Mouse (Mus musculus) brain, embryonic 14.5 days (tissue): ENCODE data around the gene Tmbim1.

Experiments
- CTCF ChIP-seq: fragments of 200-500 bp; IDR thresholded peaks from 2 replicates; pipeline ENCODE4 v1.5.1; 2012; ENCODE audit warnings: inconsistent platforms, mild to moderate bottlenecking, moderate library complexity, borderline replicate concordance; ENCODE audit not compliant: insufficient read depth, insufficient read length; ENCODE audit errors: extremely low read depth
- POLR2A ChIP-seq: fragments of 200-500 bp; IDR thresholded peaks from 2 replicates; pipeline ENCODE4 v1.6.1; 2012; ENCODE audit warnings: mild to moderate bottlenecking, inconsistent platforms, borderline replicate concordance; ENCODE audit not compliant: poor library complexity, insufficient read depth, insufficient read length, severe bottlenecking; ENCODE audit errors: extremely low read depth

- TF ChIP-seq CTCF (no peak), POLR2A (no peak)
These were observed 16.0 kb upstream of the Tmbim1 start for GRCm38 (mm10) chr1:74321396-74321795.
